Mouse (Mus musculus) macrophage (primary cell): ENCODE results near the gene Peak1. TPM values are rescaled to one million over a fixed set of nuclear protein-coding genes. Genes with fewer than 3 reads are reported as not detected.

ENCODE experiments used
- H3K27ac ChIP-seq: fragments of 350-480 bp; formaldehyde crosslinking; 2 replicates; pipeline ENCODE4 v1.9.0; 2021
- H3K36me3 ChIP-seq: fragments of 350-480 bp; formaldehyde crosslinking; 2 replicates; pipeline ENCODE4 v1.9.0; 2021; ENCODE audit errors: inconsistent target
- H3K4me3 ChIP-seq: fragments of 350-480 bp; formaldehyde crosslinking; 2 replicates; pipeline ENCODE4 v1.9.0; 2021; ENCODE audit errors: inconsistent target
- H3K79me2 ChIP-seq: fragments of 350-480 bp; formaldehyde crosslinking; 2 replicates; pipeline ENCODE4 v1.9.0; 2021; ENCODE audit errors: inconsistent target
- WGBS: methylation state at CpG from one replicate; pipeline ENCODE4 v1.1.7; 2026; ENCODE audit warnings: inconsistent platforms; ENCODE audit not compliant: missing documents; 5-methylcytosine and 5-hydroxymethylcytosine counted together
- polyA plus RNA-seq: library from polyadenylated mRNA; stranded (reverse); fragments of 250-400 nt; gene quantifications from 3 replicates; pipeline ENCODE4 v1.2.4, GENCODE M21; 2018; ENCODE audit warnings: inconsistent platforms

The Peak1 gene
- polyA plus RNA-seq, 1 experiment from 2014 or later: 32.4 TPM

DNA sequence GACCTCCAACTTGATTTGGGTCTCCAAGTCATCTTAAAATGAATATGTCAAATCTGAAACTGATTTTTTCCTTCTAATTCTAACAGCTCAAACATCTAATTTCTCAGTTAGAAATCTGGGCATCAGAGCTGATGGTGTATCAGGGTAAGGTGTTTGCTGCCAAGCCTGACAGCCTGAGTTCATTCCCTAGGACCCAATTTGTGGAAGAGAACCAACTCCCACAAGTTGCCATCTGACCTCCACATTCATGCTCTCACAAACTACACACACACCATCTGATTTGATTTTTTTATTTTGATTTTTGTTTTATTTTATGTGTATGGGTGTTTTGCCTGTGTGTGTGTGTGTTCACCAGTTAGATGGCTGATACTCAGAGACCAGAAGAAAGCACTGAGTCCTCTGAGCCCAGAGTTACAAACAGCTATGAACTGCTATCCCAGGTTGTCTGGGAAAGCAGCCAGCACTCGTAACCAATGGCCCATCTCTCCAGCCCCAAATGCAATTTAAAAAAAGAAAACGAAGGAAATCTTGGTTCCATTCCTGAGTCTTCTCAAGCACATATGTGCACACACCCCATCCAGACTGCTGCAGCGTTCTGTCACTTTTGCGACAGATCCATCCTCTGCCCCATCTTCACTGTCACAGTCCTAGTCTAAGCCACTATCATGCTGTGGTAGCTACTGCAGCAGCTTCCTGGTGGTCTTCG lies 18.1 kb upstream of the Peak1 start:
- H3K27ac ChIP-seq: no peak overlapping the region
- no peak overlapping the region for H3K4me3 ChIP-seq
- no peaks in the 10 kb centered on the region for H3K36me3 ChIP-seq
- 96% methylated on average over 5 of the region's 5 CpGs for WGBS
- H3K79me2 ChIP-seq: peaks cover 17% of the 10 kb centered on the region; the same call in 1 of the 2 replicates

GRCm38 (mm10) chr9:56424861-56425260 lies 7.0 kb upstream of the Peak1 start:
- no peak overlapping the region for H3K4me3 ChIP-seq
- H3K27ac ChIP-seq: no peak overlapping the region
- WGBS: 90% methylated on average over 4 of the region's 4 CpGs
- no peaks in the 10 kb centered on the region for H3K36me3 ChIP-seq
- peaks cover 91% of the 10 kb centered on the region for H3K79me2 ChIP-seq

DNA sequence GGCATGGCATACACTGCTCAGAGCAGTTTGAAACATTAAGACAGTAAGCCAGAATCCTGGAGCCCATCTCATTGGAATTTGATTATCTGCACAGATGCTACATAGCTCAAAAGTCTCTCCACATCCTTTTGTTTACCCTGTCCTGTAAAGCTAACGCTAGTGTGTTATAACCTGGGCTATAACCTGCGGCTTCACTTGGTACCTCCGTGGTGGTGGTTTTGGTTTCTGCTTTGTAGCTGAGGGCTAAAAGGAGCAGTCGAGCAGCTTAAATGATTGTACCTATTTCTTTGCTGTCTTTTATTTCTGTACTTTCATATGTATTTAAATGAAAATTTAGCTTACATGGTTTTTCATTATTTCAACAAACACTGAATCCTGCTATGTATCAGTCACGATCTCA lies 4.1 kb upstream of the Peak1 start:
- Histone ChIP-seq H3K36me3 (no peaks in the 10 kb centered on the region), H3K4me3 (no peak overlapping the region), H3K27ac (no peak overlapping the region), H3K79me2 (peaks cover 88% of the 10 kb centered on the region)
- 78% methylated on average over 5 of the region's 5 CpGs for WGBS

DNA sequence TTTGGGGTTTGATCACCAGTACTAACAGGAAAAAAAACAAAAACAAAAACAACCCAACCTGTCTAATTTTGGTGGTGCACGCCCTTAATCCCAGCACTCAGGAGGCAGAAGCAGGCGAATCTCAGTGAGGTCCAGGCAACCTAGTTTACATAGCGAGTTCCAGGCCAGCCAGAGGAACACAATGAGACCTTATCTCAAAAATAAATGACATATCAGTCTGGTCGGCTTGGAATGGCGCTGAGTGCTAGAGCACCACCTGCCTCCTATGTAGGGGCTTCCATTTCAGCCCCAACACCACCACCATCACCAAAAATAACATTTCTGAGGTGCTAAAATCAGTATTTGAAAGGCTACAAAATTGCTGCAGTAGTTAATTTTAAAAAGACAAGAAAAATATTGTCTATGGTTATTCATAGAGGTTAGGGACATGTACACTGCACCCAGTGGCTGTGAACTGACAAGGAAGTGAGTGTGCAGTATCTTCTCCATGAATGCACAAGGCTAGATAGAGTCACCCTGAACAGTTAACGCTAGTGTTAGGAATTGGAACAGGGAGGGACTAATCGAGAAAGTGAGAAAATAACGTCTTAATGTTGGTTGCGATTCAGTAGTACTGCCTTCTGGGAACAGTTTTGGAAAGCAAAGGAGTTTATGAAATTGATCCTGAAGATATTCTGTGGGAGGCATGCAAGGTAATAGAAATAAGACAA lies 3.2 kb upstream of the Peak1 start:
- Histone ChIP-seq H3K79me2 (peaks cover 88% of the 10 kb centered on the region), H3K27ac (no peak overlapping the region), H3K4me3 (no peak overlapping the region), H3K36me3 (no peaks in the 10 kb centered on the region)
- WGBS: 76% methylated on average over 9 of the region's 9 CpGs

GRCm38 (mm10) chr9:56420236-56420635 lies 2.4 kb upstream of the Peak1 start:
- 85% methylated on average over 1 of the region's 1 CpGs for WGBS
- Histone ChIP-seq H3K36me3 (no peaks in the 10 kb centered on the region), H3K79me2 (peaks cover 88% of the 10 kb centered on the region), H3K4me3 (no peak overlapping the region), H3K27ac (no peak overlapping the region)

GRCm38 (mm10) chr9:56418738-56419239 lies 922 bp upstream of the Peak1 start:
- no peaks in the 10 kb centered on the region for H3K36me3 ChIP-seq
- peak overlapping the region; percentile 91 for H3K27ac ChIP-seq
- WGBS: 2% methylated on average over 11 of the region's 11 CpGs

DNA sequence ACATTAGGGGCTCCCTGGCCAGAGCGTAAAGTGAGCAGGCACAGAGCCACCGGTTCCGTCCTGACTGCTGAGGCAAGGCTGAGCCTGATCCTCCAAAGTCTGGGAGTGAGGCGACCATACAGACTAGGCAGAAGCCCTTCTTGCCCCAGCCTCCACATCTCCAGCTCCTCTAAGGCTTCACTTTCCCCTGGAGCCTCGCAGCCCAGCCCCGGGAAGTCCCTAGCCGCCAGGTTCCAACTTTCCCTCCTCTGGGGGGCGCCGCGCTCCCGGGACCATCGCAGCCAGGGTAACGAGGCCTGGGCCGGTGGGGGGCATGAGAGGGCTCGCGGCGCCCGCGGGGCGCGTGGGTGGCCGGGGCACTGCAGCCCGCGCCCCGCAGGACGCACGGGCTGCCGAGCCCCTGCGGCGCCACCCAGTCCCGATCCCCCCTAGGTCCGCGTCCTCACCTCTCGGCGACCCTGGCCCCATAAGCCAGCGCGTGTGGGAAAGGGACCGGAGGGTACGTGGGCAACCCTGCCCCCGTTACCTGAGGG lies 386 bp downstream of the Peak1 start:
- Histone ChIP-seq H3K79me2 (peaks cover 88% of the 10 kb centered on the region), H3K4me3 (peak overlapping the region; percentile 88), H3K36me3 (no peaks in the 10 kb centered on the region), H3K27ac (peak overlapping the region; percentile 86)
- 1% methylated on average over 35 of the region's 40 CpGs for WGBS

More at GRCm38 (mm10) chr9:56418738-56419239, 922 bp upstream of the Peak1 start:
- Histone ChIP-seq H3K79me2 (peaks cover 88% of the 10 kb centered on the region), H3K4me3 (peak overlapping the region; percentile 74)

DNA sequence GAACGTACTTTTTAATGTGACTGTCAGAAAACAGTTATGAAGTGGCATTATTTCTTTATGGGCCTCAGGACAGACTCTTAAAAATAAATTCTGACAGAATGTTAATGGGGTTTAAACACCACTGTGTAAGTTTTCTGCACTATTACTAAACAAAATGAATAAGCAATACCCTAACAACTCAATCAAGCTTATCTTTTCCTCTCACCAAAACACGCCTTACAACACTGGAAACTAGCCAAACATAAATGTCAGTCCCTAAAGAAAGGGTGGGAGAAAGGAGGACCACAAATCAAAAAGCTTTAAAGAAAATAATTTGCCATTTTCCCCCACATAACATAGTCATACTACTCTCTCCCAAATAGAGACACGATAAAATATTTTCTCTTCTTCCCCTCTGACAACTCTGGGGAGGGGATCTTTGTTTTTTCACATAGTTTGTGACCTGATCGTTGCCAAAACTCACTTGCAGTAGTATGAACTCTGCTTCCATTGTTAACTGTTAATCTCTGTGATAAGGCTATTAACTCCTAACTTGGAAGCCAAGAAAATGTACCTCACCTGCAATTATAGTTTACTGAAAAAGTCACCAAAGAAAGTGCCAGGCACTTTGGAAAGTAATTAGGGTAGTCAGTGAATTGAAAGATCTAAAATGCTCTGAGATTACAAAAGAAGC lies 1.8 kb downstream of the Peak1 start:
- H3K4me3 ChIP-seq: peak overlapping the region; percentile 88
- peak overlapping the region; percentile 86 for H3K27ac ChIP-seq
- H3K36me3 ChIP-seq: no peaks in the 10 kb centered on the region
- H3K79me2 ChIP-seq: peaks cover 88% of the 10 kb centered on the region
- WGBS: 83% methylated on average over 4 of the region's 4 CpGs

- 89% methylated on average over 1 of the region's 1 CpGs for WGBS
- Histone ChIP-seq H3K4me3 (no peak overlapping the region), H3K79me2 (peaks cover 88% of the 10 kb centered on the region), H3K36me3 (no peaks in the 10 kb centered on the region), H3K27ac (no peak overlapping the region)
Observed at GRCm38 (mm10) chr9:56415393-56415792, 2.5 kb downstream of the Peak1 start.

DNA sequence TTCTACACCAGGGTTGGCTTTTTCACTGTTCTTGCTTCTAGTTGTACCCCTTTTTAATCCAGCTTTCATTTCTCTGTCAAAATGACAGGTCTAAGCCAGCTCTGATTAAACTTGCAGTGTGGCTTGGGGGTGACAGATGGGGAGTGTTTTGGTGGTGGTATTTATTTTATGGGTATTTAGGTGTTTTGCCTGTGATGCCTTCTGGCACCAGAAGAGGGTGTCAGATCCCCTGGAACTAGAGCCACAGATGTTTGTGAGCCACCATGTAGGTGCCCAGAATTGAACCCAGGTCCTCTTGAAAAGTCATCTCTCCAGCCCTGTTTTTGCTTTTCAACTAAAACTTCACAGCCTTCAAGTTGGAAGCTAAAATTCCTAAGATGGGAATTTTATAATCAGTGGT lies 3.5 kb downstream of the Peak1 start:
- H3K36me3 ChIP-seq: no peaks in the 10 kb centered on the region
- no peak overlapping the region for H3K4me3 ChIP-seq
- no peak overlapping the region for H3K27ac ChIP-seq

DNA sequence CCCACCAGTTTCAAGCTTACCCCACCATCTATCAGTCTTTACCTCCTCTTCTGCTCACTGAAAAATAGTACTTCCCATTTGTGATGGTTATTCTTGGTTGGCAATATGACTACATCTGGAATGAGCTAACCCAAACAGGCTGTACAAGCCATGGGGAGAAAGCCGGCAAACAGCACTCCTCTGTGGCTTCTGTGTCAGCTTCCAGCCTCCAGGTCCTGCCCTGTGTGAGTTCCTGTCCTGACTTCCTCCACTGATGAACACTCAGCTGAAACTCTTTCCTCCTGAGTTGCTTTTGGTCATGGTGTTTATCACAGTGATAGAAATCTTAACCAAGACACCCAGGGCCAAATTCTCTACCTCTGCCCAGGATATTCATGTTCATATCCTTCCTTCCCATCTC lies 5.2 kb downstream of the Peak1 start:
- Histone ChIP-seq H3K4me3 (no peak overlapping the region), H3K27ac (peak overlapping the region; percentile 64), H3K36me3 (no peaks in the 10 kb centered on the region), H3K79me2 (peaks cover 97% of the 10 kb centered on the region)
- WGBS: 17% methylated on average over 1 of the region's 1 CpGs

More for the DNA sequence above, 3.5 kb downstream of the Peak1 start:
- peaks cover 88% of the 10 kb centered on the region for H3K79me2 ChIP-seq

- no peak overlapping the region for H3K27ac ChIP-seq
- no peak overlapping the region for H3K4me3 ChIP-seq
- H3K36me3 ChIP-seq: no peaks in the 10 kb centered on the region
- peaks cover 100% of the 10 kb centered on the region for H3K79me2 ChIP-seq
- 100% methylated on average over 2 of the region's 2 CpGs for WGBS
Observed at GRCm38 (mm10) chr9:56409928-56410327, 7.9 kb downstream of the Peak1 start.

- WGBS: 90% methylated on average over 3 of the region's 4 CpGs
- H3K79me2 ChIP-seq: peaks cover 100% of the 10 kb centered on the region
- H3K4me3 ChIP-seq: no peak overlapping the region
- no peaks in the 10 kb centered on the region for H3K36me3 ChIP-seq
- H3K27ac ChIP-seq: no peak overlapping the region
Observed at GRCm38 (mm10) chr9:56404619-56405018, 13.2 kb downstream of the Peak1 start.

- H3K36me3 ChIP-seq: no peaks in the 10 kb centered on the region
Observed at GRCm38 (mm10) chr9:56396306-56396705, 21.6 kb downstream of the Peak1 start.

More at GRCm38 (mm10) chr9:56396306-56396705, 21.6 kb downstream of the Peak1 start:
- peaks cover 100% of the 10 kb centered on the region for H3K79me2 ChIP-seq
- no peak overlapping the region for H3K27ac ChIP-seq
- 53% methylated on average over 1 of the region's 1 CpGs for WGBS
- no peak overlapping the region for H3K4me3 ChIP-seq
